Mouse (Mus musculus): ENCODE measurements around the gene Rrm2.

- no peak for TF ChIP-seq CTCF (IDR thresholded peaks at IDR 0.05; ENCODE audit: low read depth)
- TF ChIP-seq EP300 (IDR thresholded peaks at IDR 0.05; ENCODE audit: low read depth): no peak
Measured at GRCm38 (mm10) chr12:24723859-24724258, 15.8 kb downstream of the Rrm2 start.

Measured in liver, embryonic 14.5 days (tissue).